Mouse (Mus musculus) ovary, postnatal 36 days (tissue): ENCODE data around the gene Bglap.
"Not testable (repeated sequence)": the region's sequence is repeated elsewhere in the genome, so short reads cannot be mapped to it uniquely, and the experiment has no call there.

Experiments
- DNase-seq: peaks from one replicate; pipeline ENCODE4 v3.0.0; 2022; ENCODE audit warnings: low spot score, mixed read lengths

The Bglap gene

DNA sequence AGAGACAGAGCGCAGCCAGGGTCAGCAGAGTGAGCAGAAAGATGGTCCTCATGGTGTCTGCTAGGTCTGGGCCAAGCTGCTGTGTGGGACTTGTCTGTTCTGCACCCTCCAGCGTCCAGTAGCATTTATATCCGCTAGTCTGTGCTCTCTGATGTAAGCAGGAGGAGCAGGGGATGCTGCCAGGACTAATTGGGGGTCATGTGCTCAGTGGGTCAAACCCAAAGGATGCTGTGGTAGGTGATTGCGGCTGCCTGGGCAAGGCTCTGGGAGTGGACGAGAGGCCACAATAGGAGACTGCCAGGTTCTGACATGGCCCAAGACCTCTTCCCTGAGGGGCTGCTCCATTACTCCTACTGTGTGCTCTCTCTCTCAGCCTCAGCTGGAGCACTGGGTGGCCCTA is at the start of gene Bglap:
Gene Bglap (minus strand): TSS at position 101 of the 400 bp plus-strand sequence.
- no peak for DNase-seq

DNA sequence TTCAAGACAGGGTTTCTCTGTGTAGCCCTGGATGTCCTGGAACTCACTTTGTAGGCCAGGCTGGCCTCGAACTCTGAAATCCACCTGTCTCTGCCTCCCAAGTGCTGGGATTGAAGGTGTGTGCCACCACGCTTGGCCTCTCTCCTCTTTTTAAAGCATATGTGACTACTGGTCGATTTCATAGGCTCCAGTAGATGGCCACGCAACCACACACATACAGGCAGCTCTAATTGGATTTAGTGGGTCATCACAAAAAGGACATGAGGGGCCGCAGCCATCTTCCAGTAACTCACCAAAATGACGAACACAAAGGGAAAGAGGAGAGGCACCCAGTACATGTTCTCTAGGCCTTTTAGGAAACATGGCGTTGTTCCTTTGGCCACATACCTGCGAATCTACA is 44.4 kb upstream of the Bglap start:
- not testable (repeated sequence) for DNase-seq

DNA sequence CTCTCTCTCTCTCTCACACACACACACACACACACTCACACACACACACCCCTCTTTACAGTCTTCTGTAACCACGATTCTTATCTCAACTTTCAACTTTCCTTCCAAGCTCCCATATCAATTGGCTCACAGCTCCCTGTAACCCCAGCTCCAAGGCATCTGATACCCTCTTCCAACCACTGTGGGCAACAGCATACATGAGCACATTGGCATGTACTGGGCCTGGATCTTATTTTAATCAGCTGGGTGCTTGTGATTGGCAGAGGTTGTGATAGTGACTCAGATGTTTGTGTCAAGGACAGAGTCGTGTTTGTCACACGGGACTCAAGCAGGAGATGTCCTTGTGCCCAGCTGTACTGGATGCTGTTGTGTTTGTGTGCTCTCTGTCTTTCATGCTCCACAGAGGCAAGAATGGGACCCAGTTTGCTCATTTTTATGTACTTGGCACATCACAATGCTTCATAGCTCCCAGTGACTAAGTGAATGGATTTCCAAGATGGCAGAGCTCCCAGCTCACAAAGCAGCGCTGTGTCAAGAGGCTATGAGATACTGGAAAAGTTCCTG is 43.2 kb upstream of the Bglap start:
- no peak for DNase-seq

DNA sequence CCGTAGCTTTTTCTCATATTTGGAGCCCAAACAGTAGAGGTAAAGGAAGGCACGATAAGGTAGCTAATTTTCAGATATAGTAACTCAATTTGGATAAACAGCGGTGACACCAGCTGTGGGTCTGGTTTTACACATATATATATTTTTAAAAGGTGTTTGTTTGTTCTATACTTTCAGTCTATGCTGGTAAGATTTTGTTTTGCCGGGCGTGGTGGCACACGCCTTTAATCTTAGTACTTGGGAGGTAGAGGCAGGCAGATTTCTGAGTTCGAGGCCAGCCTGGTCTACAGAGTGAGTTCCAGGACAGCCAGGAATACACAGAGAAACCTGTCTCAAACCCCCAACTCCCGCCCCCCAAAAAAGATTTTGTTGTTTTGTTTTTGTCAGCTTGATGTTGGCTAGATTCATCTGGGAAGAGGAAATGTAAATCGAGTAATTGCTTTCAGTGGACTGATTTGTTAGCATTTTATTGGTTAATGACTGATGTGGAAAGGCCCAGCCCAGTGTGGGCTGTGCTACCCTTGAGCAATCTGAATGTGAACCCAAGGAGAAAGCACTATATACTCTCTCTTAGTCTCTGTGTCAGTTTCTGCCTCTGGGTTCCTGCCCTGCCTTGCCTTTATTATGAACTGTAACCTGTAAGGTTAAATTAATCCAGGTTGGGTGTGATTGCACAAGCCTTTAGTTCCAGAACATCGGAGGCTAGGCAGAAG is 41.6 kb upstream of the Bglap start:
- DNase-seq: no peak

DNA sequence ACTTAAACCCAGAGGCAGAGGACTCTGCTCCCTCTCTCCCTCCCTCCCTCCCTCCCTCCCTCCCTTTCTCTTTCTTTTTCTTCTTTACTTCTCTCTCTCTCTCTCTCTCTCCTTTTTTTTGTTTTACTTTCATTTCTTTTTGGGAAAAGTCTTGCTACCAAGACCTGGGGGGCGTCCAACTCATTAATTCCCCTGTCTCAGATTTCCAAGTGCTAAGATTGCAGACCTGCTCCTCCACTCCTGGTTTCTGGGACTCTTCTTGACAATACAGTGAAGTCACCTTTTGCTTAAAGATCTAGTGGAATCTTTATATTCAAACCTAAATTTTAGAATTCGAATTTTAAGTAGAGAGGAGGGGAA is 41.0 kb upstream of the Bglap start:
- DNase-seq: no peak

DNA sequence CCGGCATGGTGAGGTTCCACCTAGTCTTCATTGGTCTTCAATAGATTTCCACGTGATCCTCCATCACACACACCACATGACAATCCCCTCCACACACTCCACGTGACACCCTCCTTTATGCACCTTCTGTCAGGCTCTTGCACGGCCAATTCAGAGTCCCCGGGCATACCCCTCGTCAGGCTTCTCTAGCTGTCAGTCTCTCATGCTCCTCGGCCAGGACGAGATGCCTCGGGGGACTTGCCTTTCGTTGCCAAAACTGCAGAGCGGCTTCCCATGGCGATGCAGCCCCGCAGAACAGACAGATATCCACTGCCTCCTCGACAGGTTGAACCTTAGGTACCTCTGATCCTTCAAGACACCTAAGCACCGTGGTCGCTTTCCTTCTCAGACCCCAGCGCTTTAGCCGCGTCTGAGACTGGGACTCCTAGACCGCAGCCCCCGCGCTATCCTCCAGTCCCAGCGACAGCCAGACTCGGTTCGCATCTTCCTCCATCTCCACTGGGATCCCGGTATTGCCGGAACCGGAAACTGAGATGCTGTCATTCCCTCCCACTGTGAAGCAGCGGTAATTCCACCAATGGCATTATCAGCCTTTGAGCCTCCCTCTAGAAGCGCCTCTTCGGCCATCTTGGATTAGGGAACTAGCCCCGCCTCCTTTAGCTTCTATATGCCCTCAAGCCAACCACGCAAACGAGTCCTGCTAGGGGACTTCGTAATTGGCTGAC is 40.5 kb upstream of the Bglap start, which contains the start of gene Slc25a44:
Gene Slc25a44 (minus strand): TSS at position 535 of the 725 bp plus-strand sequence.
- peak; percentile 84 for DNase-seq

GRCm38 (mm10) chr3:88422020-88422720 is 37.9 kb upstream of the Bglap start:
- DNase-seq: no peak

- DNase-seq: no peak
These were observed 36.5 kb upstream of the Bglap start for GRCm38 (mm10) chr3:88420771-88421170.

DNA sequence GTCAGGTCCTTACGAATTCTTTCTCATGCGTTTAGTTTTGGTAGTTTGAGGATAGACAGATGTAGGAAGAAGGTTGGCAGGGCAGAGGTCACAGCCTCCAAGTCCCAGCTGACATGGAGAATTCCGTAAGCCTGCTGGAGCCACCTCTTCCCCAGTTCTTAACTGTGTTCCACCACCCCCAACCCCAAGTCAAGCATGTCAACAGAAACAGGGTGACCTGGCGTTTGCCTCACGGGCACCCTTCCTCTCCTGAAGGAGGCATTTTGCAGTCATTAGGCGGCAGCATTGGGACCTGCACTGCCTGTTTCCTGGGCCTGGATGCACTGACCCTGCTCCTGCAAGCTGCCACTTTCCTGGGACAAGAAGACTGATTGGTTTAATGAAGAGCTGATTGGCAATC is 33.8 kb upstream of the Bglap start:
- no peak for DNase-seq

DNA sequence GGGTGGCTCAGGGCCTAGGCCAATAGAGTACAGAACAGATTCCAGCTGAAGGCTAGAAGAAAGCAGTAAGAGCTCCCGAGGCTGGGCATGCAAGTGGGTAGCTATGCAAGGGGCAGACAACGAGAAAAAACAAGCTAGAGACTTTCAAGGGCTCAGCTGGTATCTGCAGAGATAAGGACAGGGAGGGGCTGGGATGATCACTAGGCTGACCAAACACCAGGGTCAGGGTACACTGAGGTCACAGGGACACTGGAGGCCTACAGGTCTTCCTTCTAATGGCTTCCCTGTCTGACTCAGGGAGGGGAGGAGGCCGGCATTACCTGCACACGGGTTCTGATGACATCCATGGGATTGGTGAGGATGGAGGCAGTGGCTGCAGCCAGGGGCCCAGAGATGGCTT is 31.4 kb upstream of the Bglap start:
- no peak for DNase-seq

GRCm38 (mm10) chr3:88412636-88413035 is 28.4 kb upstream of the Bglap start:
- no peak for DNase-seq

DNA sequence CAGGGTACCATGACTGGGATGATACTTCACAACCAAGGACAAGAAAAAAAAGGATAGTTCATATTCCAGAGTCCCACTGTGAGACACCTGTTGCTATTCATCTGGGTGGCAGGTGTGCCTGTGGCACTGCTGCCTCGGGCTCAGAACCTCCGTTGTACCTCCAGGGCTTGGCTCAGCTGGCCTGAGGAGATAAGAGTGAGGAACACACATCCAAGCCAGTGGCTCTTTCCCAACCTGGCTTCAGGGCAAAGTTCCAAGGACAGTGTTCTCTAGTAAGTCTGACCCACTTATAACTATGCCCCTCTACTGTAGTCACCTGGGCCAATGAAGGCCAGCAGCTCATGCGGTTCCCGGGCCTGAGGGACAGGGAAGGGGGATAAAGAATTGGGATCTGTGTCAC is 27.4 kb upstream of the Bglap start:
- DNase-seq: no peak

- no peak for DNase-seq
These were observed 26.4 kb upstream of the Bglap start for GRCm38 (mm10) chr3:88410645-88411031.

GRCm38 (mm10) chr3:88409741-88410644 is 25.7 kb upstream of the Bglap start, which contains the start of gene Pmf1:
Gene Pmf1 (minus strand): TSS chr3:88410331.
- peak; percentile 92 for DNase-seq

DNA sequence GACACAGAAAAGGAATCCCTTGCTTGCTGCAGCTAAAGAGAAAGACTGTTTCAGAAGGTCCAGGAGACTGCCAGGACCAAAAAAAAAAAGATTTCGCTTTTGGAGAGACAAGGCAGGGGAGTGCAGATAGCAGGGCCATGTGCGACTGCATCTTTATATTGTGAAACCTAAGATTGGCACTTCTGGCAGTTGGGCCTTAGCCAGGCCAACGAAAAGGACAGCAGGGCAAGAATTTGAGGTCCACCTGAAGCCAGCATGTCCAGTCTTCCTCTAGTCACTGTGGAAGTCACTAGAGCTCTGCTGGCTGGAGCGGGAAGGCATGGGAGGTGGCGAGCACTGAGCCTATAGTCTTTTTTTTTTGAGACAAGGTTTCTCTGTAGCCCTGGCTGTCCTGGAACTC is 24.7 kb upstream of the Bglap start:
- no peak for DNase-seq

GRCm38 (mm10) chr3:88407529-88407928 is 23.3 kb upstream of the Bglap start:
- no peak for DNase-seq

- DNase-seq: peak; percentile 41
These were observed 22.8 kb upstream of the Bglap start for GRCm38 (mm10) chr3:88407090-88407489.

DNA sequence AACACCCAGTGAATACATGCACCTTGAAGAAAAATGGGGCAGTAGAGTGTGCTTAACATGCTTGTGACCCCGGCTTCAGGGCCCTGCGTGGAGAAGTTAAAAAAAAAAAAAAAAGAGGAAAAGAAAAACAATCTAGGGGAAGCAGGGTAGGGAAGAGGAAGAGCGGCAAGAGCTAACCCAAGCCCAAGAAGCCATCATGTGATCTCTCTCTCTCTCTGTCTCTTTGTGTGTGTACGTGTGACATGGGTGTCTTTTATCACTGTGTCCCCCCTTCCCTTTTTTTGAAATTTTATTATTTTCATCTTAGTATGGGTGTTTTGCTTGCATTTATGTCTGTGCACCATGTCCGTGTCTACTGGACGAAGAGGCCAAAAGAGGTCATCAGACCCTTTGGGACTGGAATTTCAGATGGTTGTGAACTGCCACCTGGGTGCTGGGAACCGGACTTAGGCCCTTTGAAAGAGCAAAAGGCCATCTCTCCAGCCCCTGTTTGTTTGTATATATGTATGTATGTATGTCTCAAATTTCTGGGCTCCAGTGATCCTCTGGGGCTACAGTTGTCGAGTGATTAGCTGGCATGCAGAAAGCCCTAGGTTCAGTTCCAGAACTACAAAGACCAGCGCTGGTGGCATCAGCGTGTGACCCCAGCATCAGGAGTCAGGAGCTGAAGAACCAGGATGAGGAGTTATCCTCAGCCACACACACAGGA is 19.4 kb upstream of the Bglap start:
- peak; percentile 1 for DNase-seq

- no peak for DNase-seq
These were observed 14.4 kb upstream of the Bglap start for GRCm38 (mm10) chr3:88398666-88399065.

GRCm38 (mm10) chr3:88395742-88396141 is 11.5 kb upstream of the Bglap start:
- DNase-seq: no peak

DNA sequence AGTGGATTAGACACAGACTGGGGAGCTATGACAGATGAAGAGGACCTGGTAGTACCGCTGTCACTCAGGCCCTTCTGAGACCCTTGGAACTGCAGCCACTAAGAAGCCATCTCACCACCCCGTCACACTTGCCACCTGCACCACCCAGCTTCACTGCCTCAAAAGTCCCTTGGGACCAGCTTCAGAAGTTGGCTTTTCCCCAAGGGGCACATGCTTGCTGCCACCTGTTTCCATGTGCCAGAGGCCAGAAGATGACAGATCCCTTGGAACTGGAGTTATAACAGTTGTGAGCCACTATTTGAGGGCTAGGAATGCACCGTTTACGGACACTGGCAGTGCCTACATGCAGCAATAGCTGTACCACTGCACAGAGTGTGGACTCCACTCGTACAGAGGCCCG is 11.0 kb upstream of the Bglap start:
- DNase-seq: no peak
